ENCODE assay signal across 17 mouse cellular contexts in the genomic region with DNA sequence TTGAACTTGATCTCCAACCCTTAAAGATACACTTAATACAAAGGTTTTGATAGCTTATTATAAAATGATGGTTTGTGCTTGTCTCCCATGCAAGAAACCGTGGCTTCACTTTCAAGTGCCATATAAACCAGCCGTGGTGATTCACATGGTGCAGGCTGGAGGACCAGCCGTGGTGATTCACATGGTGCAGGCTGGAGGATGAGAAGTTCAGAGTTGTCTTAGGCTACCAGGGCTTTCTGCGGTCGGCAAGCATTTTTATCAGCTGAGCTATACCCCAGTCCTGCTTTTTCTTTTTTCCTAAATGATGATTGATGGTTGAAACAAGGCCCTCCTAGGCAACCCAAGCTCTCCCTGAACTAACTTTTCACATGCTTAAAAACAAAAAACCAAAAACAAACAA.
"Had no signal": no experiment of that assay in that cellular context is flagged by ENCODE, and none has a peak within 500 bp of the region (broad histone marks: within the 10 kb centered on the region; RNA-seq: fewer than 3 reads in every experiment).

No protein-coding gene starts in this region.

- H3K4me1 ChIP-seq: stomach, embryonic 15.5 days had no signal

- H3K9me3 ChIP-seq: midbrain, embryonic 12.5 days; midbrain, embryonic 15.5 days; neural tube, embryonic 13.5 days; stomach, embryonic 15.5 days had no signal

- H3K4me3 ChIP-seq: layer of hippocampus, adult 2 months; left cerebral cortex, adult 2 months; midbrain, embryonic 12.5 days; midbrain, embryonic 15.5 days; neural tube, embryonic 13.5 days; stomach, embryonic 15.5 days had no signal

- H3K36me3 ChIP-seq: midbrain, embryonic 15.5 days; stomach, embryonic 15.5 days had no signal

- H3K4me2 ChIP-seq: lung, embryonic 14.5 days; midbrain, embryonic 12.5 days; midbrain, embryonic 15.5 days; neural tube, embryonic 13.5 days; stomach, embryonic 15.5 days had no signal

- H3K27ac ChIP-seq: kidney, postnatal 0 days; layer of hippocampus, adult 2 months; left cerebral cortex, adult 2 months; midbrain, embryonic 12.5 days; midbrain, embryonic 15.5 days; neural tube, embryonic 13.5 days; stomach, embryonic 15.5 days had no signal

- ATAC-seq: liver, postnatal 0 days; lung, postnatal 0 days; midbrain, embryonic 15.5 days had no signal

- DNase-seq: kidney, adult 18-20 months; kidney, postnatal 25 days; layer of hippocampus, postnatal 36 days; lung, embryonic 14.5 days; retina, postnatal 1 day; right cerebral cortex, postnatal 25 days; spleen, adult 18-20 months; thymus, postnatal 25 days had no signal

- H3K27me3 ChIP-seq: midbrain, embryonic 12.5 days; midbrain, embryonic 15.5 days; neural tube, embryonic 13.5 days; stomach, embryonic 15.5 days had no signal

- H3K9ac ChIP-seq: liver, postnatal 0 days; lung, embryonic 14.5 days; midbrain, embryonic 12.5 days; midbrain, embryonic 15.5 days; neural tube, embryonic 13.5 days; stomach, embryonic 15.5 days had no signal
